Mouse (Mus musculus) MEL-GATA-1-ER (cell line): ENCODE data around the gene Sez6l.

Source experiments
- DNase-seq: peaks from one replicate; pipeline ENCODE4 v3.0.0-alpha.2; 2012; ENCODE audit warnings: low read depth; ENCODE audit errors: extremely low read depth

The Sez6l gene

DNA sequence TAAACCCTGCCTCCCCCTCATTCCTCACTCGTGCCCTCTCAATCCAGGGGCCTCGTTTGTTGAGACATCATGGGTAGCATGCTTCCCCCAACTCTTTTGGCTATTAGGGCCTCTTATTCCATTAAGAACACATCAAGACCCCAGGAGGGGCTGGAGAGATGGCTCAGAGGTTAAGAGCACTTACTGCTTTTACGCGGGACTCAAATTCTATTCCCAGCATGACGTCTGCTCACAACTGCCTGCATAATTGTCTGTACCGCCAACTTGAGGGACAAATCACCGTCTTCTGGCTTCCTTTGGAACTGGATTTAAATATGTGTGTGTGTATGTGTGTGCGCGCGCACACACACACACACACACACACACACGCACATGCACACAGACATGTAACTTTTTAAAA lies 42.8 kb downstream of the Sez6l start:
- DNase-seq = no peak

DNA sequence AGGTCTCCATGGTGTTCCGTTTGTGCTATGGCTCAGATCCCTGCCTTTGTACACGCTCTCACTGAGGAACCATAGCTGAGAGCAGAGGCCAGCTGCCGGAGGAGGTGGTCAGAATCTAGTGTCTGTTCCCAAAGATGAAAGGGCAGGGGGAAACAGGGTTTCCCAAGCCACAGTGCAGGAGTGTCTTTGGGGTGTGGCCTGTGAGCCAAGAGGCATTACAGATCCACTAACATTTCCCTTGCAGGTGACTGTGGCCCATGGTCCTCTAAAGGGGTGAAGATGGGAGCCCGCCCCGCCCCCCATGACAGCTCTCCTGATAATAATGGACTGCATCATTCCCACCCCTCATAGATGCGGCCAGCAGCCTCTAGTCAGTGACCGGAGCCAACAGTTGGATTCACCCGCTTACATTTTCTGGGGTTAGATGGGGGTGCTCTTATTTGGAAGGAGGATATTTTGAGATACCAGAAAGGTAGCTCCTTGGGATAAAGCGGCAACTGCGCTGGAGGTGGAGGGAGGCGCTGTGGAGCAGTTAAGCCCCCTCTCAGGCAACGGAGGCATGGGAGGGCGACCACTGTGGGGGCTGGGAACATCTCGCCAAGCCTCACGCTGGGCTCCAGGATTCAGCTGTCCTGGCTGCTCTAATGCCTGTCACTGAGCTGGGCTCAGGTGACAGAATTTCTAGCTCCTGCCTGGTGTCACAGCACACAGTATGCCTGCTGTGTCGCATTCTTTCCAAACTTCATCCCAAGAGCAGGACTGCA lies 43.5 kb downstream of the Sez6l start:
- no peak for DNase-seq

DNA sequence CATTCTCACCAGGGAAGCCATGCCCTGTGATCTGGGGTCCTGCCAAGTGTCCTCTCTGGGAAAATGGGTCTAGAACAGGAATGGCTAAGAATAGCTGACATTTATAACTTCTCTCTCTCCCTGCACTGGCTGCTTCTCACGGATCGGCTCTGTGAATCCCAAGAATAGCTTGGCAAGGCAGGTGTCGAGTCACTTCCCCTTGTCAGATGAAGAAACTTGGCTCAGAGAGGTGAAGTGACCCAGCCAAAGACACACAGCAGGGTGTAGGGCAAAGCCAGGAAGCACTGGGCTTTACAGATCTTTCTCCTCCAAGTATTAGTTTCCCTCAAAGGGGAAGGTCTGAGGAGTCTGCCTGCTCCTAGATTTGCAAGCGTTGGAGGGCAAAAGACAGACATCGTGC lies 44.1 kb downstream of the Sez6l start:
- no peak for DNase-seq

DNA sequence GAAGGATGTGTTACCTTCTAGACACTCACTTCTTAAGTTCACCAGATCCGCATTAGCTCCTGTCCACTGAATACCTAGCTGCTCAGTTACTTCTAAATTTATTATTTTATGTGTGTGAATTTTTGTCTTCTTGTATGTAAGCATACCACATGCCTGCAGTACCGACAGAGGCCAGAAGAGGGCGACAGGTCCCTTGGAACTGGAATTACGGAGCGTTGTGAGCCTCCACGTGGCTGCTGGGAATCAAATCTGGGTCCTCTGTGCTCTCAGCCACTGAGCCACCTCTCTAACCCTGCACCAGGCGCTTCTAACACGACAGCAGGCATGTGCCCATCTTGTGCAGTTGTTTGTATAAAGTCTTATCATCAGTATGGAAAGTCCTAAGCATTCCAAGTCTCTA lies 44.8 kb downstream of the Sez6l start:
- DNase-seq = no peak

DNA sequence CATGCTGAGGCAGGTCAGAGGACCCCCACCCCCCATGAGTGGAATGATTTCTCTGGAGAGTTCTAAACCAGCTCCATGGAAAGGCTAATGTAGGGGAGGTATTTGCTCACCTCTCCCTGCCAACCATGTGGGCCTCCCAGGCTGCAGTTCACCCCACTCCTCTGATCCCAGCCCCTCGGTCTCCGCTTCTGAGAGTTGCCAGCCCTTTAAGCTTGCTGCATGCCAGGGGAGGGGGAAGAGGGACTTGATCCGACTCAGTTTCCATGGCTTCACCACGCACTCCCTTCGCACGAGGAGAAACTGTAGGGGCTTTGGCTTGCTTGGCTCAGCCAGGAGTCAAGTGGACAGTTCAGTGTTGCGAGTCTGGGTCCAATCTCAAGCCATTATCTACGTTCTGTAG lies 45.9 kb downstream of the Sez6l start:
- no peak for DNase-seq

DNA sequence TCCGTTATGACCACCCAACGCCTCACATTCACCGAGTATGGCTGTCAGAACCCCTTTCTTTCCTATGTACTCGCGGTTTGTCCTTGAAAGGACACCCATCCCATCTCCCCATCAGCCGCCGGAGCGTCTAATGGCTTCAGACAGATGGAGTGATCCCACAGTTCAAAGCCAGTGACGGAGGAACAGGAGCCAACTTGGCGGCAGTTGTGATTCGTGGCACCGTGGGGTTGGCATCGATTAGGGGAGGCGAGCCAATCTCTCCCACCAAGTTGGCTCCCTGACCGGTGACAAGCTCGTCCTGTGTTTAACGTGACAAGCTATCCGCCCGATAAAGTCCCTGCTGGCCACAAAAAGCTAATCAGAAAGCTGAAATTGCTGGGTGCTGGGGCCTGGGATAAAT lies 50.0 kb downstream of the Sez6l start:
- no peak for DNase-seq

DNA sequence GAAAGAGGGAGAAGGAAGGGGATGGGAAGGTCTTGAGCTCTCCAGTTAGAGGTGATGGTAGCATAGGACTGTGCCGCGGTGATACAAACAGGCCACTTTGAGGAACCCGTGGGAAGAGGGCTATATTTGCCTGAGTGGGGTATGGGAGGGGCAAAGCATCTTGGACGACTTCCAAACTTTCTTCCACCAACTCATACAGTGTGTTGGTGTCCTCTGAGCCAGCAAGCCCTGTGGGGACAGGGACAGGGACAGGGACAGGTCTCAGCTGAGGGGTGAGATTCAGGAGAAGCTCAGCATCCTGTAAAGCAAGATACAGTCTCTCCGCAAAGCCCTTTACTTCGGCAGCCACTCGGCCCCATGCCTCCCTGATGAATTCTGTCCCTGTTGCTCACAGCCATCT lies 50.5 kb downstream of the Sez6l start:
- no peak for DNase-seq

DNA sequence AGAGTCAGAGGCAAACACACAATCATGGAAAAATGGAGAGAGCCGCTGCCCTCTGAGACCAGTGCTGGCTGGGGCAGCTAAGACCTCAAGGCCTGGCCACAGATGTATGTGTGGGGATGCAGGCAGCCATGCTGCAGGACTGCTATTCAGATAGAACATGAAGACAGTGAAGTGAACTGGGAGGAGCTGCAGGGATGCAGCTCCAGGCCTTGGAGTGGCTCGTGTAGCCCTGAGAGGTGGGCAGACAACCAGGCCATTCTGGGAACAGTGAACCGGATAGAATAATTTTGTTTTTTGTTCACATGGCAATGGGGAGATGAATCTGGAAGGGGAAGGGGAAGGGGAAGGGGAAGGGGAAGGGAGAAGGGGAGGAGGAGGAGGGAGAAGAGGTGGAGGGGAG lies 51.0 kb downstream of the Sez6l start:
- DNase-seq = no peak

DNA sequence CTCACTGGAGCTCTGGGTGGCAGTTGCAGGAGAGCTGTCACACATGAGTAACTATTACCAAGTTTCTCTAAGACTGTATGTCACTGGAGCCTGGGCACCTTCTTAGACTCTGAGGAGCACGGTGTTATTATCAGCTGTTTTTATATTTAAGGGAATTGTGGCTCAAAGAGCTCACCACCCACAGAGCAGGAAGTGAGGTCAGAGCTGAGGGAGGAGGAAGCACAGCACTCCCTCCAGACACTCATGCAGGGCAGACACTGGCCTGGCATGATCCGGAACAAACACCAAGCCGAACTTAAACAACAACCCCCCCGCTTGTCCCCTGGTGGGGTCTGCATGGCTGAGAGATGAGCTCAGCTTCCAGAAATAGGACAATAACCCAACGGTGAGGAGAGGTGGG lies 51.7 kb downstream of the Sez6l start:
- DNase-seq = no peak

DNA sequence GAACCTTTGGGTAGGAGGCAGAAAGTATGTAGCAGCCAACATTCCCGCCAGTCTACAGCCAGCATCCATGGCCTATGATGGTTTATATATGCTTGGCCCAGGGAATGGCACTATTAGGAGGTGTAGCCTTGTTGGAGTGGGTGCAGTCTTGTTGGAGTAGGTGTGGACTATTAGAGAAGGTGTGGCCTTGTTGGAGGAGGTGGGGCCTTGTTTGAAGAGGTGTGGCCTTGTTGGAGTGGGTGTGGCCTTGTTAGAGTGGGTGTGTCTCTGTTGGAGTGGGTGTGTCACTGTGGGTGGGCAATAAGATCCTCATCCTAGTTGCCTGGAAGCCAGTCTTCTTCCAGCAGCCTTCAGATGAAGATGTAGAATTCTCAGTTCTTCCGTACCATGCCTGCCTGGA lies 53.2 kb downstream of the Sez6l start:
- no peak for DNase-seq

DNA sequence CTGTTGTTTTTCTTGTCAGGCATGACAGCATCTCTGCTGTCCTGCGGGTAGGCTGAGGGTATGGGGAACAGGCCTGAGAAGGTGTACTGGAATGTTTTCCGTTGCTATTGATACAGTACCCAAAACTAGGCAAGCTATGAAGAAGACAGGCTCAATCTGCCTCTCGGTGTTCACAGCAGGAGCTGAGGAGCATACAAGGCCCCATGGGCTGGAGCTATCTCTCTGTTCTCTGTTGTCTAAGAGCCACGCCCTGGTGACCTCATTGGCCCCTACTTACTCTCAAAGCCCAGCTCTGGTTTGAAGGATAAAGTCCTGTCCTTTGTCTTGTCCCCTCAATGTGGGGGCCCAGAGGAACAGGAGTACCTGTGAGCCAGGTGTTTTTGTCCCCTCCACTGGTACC lies 53.7 kb downstream of the Sez6l start:
- no peak for DNase-seq

DNA sequence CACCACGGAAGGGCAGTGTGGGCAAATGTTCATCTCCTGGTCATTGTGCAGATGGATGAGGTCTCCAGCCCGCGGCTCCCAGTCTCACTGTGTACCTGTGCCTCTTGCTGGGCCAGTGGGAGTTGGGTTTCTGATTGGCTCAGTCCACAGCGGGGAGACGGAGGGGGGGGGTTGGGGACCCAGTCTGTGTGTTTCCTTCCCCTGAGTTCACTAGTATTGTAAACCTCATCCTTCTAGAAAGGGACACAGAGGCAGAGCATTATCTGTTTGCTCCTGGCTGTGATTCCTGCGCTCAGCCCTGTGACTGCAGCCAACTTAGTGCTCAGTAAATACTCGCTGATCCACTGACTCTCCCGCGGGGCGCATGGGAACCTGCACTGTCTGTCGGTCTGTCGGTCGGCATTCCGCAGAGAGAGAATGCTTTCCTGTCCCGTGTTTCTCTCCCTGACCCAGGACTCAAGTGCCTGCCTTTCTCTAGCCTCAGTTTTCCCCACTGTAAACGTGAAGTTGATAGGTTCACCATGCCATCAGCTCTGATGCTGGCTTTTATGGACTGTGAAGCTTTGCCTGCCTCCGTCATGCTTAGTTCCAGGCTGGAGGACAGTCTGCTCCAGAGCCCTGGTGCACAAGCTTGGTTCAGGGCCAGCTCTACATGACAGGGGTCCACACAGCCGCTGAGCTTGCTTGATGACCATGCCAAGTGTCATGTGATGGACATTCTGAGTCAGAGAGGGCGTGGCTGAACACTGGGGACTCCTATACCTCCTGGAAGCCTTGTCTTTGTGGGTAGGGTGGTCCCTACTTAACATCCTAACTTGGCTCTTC lies 55.1 kb downstream of the Sez6l start:
- DNase-seq = no peak

DNA sequence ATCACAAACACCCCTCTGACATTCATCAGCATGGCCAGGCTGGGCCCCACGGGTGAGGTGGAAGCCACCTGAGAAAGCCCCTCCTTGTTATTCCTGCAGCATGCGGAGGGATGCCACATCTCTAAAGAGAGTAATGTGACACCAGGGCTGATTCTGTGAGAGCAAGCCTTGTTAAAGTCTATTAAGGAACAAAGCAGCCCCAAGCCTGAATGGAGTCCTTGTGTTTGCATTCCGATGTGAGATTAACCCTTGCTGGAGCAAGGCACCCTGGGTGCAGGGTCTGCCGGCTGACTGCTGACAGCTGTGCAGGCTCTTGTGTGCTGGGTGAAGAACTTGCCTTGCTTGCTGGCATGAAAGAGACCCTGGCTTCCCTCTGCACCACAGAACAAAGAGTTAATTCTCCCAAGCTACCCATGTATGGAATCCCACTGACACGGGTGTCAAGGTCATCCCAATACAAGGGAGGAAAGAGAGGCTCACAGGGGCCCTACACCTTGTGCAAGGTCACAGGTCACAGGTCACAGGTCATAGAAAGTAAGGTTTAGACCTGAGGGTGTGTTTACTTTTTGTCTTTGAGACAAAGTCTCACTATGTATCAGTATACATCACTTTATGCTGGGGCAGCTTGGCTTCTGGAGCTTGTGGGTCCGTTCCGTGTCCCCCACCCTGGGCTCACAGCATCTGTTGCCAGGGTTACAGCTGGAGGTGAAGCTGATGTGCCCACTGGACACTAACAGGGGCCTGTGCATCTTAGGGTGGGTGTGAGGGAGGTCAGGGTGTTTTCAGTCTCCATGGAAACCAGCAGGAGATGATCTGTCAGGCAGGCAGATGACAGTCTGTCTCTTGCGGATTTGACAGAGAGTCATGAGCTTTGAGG lies 55.9 kb downstream of the Sez6l start:
- no peak for DNase-seq

DNA sequence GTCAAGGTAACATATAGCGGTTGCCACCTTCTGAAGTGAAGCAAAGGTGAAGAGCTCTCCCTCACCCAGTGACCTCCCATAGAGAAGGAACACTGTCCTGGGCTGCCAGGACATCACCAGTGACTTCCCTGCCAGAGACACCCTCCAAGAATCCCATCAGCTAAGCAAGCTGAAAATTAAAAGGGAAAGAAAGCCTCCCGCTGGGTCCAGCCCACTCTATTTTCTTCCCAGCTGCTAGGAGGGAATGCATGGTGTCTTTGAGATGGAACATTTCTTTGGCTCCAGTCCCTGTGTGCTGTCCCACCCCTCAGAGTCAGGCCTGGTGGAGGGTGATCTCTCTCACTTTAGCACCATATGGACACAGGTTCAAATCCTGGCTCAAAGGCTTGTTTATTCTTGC lies 58.2 kb downstream of the Sez6l start:
- no peak for DNase-seq

DNA sequence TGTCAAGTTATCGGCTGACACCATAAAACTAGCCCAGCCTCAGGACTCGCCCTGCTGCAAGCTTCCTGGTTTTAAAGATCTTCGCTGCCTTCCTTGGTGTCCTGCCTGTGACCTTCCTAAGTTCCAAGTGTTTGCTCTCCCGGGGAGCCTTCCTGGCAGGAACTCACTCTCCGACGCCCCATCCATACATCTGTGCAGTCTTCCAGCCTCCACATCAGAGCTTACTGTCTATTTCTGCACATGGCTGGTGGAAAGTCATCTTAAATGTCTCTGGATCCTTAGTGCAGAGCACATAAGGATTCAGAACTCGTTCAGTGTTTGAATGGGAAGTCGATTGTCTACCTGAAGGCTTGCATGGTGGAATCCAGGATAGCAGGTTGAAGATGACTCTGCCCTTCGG lies 59.5 kb downstream of the Sez6l start:
- no peak for DNase-seq

DNA sequence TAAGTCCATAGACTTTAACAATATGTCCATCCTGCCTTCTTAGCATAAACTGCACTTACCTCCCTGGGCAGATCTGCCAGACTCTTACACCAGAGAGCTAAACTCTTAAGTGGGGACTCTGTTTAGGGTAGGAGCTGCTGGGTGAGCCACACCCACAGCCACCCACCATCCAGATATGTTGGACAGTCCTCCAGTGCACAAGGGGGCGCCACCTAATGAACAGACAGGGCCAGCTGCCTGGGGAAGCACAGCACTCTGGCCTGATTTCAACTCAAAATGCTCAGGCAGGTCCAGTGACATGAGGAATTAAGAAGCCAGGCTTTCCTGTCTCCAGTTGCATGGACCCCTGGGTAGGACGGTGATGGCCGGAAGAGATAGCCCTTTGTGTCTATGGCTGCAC lies 60.5 kb downstream of the Sez6l start:
- no peak for DNase-seq

DNA sequence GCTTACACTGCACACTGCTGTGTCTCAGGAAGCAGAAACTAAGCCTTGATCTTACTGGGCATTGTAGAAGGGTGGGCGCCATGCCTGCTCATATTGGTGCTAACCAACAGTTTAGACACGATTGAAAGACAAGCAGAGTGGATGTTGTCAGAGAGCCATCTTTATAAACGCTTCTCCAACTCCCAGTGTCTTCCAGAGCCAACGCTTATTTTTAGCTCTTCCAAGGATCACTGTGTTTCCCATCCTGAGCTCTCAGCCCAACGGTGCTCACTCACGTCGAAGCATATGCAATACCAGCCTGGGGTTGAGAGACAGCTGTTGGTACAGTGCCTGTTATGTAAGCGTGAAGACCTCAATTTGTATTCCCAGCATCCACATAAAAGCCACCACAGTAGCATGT lies 66.6 kb downstream of the Sez6l start:
- DNase-seq = no peak

DNA sequence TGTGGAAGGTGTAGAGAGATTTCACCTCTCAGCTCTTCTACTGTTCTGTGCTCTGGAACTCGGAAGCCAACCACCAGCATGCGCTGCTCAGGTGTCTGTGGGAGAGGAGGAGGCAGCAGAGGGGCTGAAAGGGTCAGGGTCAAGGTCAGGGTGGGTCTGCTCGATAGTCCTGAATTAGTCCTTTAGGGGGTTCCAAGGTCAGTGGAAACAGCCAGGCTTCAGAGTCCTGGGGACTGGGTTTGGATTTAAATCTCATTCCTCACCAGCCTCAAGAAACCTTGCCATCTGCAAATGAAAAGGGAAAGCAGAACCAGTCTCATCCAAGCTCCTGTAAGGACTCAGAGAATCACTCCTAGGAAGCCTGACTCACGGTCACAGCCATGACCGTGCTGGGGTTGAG lies 67.1 kb downstream of the Sez6l start:
- no peak for DNase-seq

DNA sequence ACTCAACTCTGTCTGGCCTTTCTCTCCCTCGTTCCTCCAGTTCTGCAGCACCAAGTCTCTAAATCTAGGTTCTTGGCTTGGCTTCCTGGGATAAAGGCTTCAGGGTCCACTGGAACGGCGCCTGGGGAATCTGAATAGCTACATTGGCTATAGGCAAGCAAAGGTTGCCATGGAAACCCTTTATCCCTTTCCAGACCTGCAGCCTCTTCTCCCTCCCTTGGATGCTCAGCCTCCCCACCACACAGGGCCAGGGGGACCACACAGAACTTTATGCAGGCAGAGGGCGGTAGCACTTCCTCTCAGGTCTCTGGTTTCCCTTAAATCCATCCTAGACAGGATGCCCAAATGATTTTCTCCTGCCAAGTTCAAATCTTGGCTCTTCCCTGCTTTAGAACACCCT lies 71.4 kb downstream of the Sez6l start:
- DNase-seq = no peak

DNA sequence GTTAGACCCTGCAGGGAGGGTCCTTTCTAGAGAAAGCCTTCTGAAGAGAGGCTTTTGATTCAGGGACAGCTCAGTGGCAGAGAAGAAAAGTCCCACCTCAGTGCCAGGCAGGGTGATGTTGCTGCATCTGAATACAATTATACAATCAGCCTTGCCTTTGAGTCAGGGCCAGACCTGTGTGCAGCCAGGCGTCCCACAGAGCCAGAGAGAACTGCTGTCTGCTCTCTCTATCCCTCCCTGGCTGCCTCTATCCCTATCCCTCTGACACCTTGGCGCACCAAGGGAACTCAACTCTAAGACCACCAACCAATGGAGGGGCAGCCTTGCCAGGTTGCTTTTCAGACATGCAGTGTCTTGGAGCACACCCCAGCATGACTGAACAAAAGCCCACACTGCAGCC lies 75.6 kb downstream of the Sez6l start:
- DNase-seq = no peak

DNA sequence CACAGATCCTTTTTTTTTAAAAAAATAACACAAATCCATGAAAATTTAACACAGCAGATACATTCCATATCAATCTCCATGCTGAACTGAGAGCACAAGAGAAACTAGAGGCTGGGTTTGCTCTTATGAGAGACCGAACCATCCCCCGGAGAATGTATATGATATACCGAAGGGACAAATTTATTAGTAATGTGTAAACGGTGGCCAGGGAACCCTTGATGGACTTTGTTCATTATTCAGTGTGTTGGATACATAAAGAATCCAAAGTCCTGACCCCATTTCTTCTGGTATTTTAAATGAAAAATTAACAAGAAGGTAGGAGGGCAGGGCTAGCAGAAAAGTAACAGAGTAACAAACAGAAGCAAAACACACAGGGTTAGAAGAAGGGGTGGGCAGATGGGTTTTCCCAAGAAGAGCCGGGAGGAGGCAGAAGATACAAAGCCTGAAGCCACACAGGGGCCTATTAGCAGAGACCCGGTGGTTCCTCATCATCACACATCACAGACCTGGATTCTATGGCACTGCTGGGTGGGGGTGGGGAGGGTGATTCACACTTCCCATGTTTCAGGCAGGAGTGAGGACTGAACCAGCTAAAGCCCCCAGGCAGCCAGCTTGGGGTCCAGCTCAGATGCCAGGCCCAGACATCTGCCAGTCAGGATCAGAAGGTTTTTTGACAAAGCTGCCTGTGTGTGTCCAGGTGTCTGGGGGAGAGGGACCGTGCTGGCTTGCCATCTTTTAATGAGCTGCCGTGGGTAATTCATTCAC lies 76.9 kb downstream of the Sez6l start:
- DNase-seq = no peak
